Mouse (Mus musculus) CD4-positive, CD25-positive, alpha-beta regulatory T cell, adult 2 months (primary cell): ENCODE measurements around the gene Tex2.
"Not testable (repeated sequence)": the region's sequence is repeated elsewhere in the genome, so short reads cannot be mapped to it uniquely, and the experiment has no call there.

Experiments
- DNase-seq: peaks from one replicate; pipeline ENCODE4 v3.0.0-alpha.2; 2012; ENCODE audit warnings: low read depth, low spot score

Tex2 gene

DNA sequence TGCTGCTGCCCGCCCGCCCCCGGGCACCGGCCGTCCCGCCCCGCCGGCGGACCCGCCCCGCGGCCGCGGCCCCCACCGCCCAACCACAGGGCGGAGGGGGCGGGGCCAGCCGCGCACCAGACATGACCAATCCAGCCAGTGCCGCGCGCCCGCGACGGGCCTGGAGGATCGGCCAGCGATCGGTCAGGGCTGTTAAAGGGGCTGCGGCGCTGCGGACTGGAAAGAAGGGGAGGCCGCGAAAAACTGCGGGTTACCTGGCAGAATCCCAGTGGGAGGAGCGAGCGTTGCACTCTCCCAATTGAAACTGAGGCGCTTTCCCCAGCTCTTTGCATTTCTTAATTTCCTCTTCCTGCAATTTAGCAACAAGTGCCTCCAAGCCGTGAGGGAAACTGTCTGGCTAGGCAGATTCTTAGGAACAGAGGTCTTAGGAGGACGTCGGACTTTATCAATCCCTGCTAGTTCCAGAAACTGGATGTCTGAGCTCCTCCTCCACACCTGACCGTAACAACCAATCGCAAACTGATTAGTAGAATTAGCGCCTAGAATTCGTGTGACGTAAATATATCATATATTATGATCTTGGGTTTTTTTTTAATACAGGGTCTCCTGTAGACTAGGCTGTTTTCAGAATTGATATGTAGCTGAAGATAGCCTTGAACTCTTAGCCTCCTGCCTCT is at the start of gene Tex2:
Tex2 (minus strand) TSS at position 463 of the 677 bp plus-strand sequence.
- peak; percentile 90 for DNase-seq

DNA sequence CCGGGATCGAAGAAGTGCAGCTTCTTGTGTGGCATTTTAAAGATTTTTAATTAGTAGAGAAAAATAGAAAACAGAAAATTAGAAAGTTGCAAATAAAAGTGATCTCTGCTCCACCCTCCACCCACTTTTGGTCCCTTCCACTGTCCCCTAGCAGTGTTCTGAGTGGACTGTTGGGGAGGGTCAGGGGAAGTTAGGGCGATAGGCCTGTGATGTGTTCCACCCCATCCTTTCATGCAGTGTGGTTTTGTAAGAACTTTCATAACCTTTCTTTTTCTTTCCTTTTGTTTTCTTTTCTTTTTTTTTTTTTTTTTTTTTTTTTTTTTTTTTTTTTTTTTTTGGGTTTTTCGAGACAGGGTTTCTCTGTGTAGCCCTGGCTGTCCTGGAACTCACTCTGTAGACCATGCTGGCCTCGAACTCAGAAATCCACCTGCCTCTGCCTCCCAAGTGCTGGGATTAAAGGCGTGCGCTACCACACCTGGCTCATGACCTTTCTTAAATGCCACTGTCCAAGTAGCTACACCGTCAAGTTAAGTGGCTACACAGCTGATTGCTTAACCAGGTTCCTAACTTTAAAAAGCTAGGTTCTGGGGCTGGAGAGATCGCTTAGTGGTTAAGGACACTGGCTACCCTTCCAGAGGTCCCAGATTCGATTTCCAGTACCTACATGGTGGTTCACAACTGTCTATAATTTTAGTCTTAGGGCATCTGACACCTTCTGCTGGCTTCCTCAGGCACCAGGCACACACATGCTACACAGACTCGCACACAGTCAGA is 49.6 kb upstream of the Tex2 start:
- peak; percentile 53 for DNase-seq

DNA sequence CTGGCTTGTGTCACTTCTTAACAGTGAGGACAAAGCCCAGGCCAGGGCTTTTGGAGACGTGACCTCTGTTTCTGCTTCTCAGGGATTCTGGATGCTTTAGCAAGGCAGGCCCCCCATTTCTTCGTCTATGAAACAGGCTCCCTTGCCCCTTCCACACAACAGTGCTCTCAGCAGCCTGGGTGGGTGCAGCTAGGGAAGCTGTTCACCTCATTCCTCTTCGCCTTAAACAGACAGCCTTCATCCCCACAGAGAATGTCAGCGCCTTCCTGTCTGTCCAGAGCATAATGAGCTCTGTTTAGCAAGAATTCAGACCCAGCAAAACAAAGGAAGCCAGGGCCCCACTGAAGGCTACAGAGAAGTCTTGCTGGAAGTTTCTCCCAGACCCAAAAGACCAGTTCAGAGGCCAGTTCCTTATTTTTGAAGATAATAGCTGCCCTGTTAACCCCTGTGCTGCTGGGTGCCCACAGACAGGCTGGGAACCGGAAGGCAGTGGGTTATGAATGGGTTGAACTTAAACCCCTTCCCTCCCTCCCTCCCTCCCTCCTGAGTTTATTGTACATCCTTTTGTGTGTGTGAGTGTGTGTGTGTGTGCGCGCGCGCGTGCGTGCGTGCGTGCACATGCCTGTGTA is 47.3 kb upstream of the Tex2 start:
- DNase-seq: peak; percentile 69

DNA sequence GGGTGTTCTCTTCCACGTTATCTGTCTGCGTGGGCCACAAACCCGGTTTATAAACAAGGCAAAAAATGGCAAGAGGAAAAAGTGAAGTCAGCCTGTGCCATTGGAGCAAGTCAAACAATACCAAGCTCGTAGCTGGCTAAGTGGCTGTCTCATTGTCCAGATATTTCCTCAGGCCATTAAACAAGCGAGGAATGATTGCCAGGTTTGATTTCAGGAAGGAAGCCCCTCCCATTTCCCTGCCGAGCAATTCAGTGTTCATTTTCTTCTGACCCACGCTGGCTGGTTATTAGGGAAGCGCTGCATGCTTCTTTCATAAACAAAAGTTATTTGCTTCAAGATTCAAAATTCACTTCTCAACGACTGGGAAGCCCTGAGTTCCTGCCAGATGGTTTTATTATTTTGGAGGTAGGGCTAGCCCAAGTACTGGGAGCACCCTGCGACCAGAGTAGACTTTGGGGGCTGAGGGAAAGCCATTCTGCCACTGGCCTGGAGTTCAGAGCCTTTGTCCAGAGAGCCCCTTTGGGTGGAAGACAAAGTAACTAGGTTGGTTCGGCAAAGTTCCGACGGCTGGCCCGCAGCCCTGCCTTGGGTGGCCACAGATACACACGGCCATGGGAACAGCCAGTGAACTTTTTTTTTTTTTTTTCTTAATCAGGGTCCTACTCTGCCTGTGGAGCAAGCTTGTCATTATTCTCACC is 46.5 kb upstream of the Tex2 start:
- DNase-seq: no peak

DNA sequence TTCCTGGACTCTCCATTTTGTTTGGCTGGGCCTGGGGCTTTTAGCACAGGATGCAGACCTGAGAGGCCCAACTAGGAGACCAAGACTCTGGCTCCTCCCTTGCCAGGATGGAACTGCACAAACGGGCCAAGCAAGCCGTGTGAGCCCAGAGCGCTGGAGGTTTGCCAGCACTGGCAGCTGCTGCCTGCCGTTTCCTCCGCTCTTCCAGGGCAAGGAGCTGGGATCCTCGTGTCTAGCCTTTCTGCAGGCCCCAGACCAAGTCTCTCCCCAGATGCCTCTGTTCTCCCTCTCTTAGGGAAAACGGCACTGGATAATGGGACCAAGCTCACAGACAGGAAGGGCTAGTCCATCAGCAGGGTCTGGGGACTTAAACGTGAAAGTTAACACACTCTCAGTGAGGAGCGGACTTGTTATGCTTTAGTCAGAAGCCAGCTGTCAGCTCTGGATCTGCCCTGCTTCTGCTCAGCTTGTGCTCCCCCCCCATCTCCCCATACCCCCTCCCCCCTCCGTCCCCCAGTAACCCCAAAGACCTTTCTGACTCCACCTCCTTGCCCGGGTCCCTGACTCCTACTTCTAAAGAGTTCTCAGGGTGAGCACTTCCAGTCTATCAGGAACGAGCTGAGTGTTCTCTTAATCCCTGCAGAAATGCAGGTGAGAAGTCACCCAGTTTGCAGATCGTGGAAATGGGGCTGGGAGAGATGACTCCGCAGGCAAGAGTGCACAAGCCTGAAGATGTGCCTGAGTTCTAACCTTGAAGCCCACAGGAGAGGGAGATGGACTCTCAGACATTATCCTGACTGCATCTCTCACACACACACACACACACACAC is 45.0 kb upstream of the Tex2 start:
- DNase-seq: peak; percentile 78

DNA sequence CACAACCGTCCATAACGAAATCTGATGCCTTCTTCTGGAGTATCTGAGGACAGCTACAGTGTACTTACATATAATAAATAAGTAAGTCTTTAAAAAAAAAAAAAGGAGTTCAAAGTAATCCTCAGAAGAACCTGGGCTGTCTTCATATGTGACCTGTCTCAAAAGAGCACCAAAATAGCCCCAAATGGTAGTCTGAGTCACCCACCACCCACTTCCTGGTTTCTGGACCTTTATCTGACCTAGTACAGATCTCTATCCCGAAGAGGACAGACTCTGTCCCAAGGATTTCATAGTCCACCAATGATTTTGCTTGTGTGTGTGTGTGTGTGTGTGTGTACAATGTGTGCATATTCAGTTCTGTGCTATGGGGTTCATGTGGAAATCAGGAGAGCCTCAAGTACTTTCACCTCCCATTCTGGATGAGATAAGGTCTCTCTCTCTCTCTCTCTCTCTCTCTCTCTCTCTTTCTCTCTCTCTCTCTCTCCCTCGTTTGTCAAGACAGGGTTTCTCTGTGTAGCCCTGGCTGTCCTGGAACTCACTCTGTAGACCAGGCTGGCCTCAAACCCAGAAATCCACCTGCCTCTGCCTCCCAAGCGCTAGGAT is 43.8 kb upstream of the Tex2 start:
- DNase-seq: not testable (repeated sequence)

DNA sequence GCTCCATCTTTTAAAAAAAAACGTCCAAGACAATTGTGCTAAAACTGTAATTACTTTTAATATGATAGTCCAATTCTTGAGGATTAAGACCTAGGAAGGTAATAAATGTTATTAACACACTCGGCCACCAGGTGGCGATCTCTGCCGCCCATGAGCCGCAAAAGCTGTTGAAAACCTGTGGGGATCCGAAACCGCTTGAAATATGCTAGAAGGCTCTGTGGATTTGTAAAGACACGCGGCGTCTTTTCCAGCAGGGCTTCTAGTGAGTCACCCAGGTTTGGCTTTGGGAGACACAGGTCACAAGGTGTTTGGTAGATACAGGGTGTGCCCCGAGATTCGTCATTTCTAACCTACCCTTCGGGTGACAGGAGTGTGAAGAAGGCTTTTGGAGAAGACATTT is 35.1 kb upstream of the Tex2 start:
- peak; percentile 91 for DNase-seq

DNA sequence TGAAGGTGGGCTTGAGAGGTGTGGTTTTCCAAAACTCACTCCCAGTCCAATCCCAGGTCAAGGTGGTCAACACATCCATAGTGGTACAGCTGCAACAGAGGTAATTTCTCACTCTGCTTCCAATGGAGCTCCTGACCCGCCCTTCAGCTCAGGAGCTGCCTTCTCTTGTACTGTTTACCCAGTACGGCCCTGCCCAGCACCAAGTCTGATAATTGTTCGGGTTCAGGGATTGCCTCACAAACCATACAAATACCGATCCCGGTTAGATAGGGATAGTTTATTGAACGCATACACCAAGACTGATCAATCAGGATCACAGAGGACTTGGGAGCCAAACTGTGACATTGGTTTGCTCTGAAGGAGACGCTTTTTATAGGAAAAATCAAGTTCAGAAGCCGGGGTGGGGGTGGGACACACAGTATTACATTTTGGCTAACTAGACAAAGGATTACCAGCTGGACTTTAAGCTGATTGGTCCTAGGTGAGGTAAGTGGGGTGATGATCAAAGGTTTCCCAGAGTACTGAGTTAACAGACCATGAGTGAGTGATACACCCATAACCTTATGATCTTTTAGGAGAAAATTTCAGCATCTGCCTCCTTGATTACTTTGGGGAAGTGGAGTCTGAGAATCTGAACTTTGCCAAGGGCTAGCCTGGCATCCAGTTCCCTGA is 29.9 kb upstream of the Tex2 start:
- DNase-seq: no peak

DNA sequence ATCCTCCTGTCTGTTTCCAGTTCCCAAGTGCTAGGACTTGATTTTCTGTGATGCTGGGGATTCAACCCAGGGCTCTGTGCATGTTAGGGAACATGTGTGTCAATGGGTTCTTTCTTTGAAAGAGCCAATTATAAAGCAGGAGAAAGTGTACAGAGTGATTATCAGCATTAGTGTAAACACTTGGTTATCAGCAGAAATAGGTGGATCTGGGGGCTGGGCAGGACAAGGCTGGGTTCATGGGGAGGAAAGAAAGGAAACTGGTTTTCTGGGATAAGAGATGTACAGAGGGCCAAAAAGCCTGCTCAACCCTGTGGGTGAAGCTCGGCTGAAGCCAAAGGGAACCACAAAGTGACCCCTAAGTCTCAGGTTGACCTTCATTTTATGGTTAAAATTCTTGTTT is 28.4 kb upstream of the Tex2 start:
- DNase-seq: no peak

DNA sequence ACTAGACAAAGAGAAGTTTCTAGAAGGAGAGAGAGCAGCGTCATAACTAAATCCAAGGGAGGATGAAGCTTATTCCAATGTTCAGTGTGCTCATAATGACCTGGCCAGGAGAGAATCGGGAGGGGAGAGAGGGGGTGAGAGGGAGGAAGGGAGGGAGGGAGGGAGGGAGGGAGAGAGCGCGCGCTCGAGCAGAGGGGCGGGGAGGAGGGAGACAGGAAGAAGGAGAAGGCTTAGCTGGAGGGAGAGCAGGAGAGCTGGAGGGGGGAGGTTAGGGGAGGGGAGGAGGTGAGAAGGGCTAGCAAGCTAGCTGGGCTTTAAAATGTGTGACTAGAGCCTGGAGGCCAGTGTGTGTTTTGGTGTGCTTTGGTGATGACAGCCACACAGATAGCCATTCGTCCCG is 26.8 kb upstream of the Tex2 start:
- no peak for DNase-seq

DNA sequence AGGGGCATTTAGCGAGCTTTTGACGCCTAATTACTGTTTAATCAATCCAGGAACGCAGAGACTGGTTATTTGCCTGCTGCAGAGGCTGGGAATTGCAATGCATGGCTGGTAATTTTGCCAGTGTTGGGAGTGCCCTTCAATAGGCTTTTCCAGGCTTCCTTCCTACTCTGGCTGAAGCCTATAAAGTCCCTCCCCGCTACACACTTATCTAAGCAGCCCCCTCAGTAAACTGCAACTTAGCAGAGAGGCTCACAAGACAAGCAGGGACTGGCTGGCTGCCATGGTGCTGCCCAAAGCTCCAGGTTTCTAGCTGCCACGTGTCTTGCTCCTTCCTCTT is 26.1 kb upstream of the Tex2 start:
- no peak for DNase-seq

DNA sequence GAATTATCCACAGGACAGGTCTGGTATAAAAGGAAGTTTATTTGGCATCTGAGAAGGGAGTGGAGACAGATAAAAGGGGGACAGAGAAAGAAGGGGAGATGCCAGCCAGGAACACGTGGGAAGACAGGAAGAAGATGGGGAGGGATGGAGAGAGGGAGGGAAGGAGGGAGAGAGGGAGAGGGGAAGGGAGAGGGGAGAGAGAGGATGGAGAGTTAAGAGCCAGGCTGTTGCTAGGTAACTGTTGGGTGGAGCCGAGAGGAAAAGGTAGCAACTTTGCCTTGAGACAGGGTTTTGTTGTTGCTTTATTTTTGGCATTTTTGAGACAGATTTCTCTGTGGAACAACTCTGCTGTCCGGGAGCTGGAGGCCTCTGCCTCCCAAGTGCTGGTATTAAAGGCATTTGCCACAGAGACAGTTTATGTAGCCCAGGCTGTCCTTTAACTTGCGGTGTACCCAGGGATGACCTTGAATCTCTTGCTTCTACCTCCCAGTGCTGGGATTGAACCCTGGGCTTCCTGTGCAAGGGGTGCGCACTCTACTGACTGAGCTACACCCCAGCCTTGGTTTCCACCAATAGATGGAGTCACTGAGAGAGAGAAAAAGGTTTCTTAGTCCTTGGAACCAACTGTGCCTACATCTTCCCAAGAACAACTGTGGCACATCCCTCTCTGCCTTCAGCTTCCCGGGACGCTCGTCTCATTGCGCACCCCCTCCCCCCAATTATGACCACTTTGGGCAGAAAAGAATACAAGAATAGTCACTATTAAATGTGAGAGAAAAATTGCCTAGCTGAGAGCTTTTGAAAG is 25.5 kb upstream of the Tex2 start:
- no peak for DNase-seq

DNA sequence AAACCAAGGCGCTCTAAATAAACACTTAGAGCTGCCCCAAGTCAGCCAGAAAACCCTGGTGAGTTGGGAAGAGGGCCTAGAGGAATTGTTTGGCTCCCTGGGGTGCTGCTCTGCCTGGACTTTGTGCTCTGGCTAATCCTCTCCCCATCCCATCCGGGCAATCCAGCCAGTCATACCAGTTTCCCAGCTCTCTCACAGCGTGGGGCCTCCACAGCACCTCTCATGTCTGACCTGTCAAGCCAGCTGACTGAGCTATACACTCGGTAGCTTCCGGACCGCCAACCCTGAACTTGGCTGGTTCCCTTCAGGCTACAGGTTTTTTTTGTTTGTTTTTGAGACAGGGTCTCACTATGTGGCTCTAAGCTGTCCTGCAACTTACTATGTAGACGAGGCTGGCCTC is 24.5 kb upstream of the Tex2 start:
- no peak for DNase-seq

DNA sequence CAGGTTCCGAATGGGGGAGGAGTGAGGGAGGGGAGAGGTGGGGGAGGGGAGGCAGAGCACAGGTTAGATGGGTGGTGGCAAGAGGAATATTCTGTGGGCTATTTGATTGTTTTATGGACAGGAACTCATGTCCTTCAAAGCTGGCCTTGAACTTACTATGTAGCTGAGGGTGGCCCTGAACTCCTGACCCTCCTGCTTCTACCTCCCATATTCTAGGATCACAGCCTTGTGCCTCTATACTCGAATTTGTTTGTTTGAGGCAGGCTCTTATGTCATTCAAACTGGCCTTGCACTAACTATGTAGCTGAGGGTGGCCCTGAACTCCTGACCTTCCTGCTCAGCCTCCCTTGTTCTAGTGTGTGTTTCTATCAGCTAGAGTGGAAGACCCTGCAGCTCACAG is 22.7 kb upstream of the Tex2 start:
- no peak for DNase-seq

DNA sequence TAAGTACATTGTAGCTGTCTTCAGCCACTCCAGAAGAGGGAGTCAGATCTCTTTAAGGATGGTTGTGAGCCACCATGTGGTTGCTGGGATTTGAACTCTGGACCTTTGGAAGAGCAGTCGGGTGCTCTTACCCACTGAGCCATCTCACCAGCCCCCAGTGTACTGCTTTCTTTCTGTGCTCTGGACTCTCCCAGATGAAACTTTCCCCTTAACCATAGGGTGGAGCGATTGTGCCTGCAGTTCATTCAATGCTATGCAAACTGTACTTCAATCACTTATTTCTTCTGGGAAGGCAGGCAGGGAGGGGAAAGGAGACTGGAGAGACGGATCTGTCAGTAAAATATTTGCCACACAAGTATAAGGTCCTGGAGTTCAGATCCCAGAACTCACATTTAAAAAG is 21.0 kb upstream of the Tex2 start:
- not testable (repeated sequence) for DNase-seq

DNA sequence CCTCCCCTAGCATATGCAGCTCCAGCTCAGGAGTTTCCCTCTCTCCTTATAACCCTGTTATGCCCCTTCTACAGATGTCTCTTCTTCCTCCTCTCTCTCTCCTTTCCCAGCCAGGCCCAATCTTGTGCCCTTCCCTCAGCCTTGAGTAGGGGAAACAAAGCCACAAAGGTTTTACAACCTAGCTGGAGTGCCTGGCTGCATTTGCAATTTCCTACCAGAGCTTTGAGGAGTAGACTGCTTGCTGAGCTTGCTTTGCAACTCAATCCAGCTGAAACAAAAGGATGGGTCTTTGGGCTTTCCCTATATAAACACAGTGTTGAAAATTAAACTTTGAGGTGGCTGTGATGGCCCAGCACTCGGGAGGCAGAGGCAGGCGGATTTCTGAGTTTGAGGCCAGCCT is 20.2 kb upstream of the Tex2 start:
- DNase-seq: no peak

DNA sequence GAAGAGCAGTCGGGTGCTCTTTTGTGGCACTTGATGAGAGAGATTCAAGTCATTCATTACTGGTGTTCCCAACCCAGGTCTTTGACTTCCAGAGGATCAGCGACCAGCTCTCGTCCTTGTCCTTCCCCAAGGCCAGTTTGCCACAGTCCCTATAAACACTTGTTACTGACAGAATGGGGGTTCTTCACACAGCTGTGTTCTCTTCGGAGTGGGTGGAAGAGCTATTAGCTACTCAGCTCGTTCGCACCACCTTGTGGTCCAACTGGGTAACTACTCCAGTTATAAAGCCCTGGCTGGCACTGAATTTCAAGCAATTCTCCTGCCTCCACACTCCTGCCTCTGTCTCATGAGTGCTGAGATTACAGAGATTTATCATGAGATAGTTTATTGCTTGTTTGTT is 14.5 kb upstream of the Tex2 start:
- DNase-seq: peak; percentile 89

DNA sequence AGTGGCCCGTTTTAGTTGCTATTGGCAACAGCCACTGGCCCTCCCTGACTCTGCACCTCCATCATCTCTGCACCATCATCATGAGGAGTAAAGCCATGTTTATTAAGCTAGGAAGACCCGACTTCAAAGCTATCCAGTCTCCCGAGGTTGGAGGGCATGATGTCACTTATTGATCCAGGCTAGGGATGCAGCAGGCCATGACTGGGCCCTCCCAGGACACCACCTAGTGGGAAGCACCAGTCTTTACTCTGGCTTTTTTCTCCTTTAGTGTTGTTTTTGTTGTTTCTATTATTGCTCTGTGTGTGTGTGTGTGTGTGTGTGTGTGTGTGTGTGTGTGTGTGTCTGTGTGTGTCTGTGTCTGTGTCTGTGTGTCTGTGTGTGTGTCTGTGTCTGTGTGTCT is 12.4 kb upstream of the Tex2 start:
- no peak for DNase-seq

DNA sequence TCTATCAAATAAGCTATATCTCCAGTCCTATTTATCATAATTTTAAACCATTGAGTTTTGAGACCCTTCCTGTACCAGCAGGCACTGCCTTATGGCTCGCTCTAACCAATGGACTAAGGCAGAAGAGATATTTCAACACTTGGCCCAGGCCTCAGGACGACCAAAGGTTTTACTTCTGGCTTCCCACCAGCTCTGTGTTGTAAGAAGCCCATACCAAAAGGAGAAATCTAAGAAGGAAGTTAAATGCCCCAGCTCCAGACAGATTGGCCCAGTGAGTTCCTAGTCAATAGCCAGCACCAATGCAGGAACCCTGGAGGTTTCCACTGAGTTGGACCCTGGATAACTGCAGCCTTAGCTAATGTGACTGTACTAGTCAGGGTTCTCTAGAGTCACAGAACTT is 10.4 kb upstream of the Tex2 start:
- DNase-seq: no peak

DNA sequence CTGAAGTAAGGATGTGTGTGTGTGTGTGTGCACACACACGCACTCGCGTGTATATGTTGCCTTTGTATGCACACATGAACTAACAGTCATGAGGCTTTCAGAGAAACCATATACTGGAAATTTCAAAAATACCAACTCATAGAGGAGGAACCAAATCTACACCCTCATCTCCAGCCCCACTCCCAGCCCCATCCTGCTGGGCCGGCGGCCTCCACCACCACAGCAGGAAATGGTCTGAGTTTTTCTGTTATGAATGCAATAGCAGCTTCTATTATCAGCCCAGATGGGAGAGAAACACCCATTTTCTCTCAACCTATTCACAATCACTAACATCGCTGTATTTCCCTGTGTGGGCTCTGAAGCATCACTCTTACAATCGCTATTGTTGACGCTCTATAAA is 8.8 kb upstream of the Tex2 start:
- no peak for DNase-seq
